Mouse (Mus musculus): ENCODE results near the gene Kcnk15.

Kcnk15 gene

GRCm38 (mm10) chr2:163875484-163875883, 22.0 kb downstream of the Kcnk15 start:
- DNase-seq (ENCODE audit: low spot score in 2 of 2), result peak; percentile 32 to 50

- peak; percentile 46 to 58 for DNase-seq (ENCODE audit: low spot score in 2 of 2)
These were observed 23.5 kb downstream of the Kcnk15 start for GRCm38 (mm10) chr2:163876830-163877498.

- DNase-seq (ENCODE audit: low spot score in 2 of 2), result no peak
These were observed 27.4 kb downstream of the Kcnk15 start for GRCm38 (mm10) chr2:163880891-163881290.

- DNase-seq (ENCODE audit: low spot score in 2 of 2), result peak in 1 of 2 experiments; percentile 58
These were observed 29.6 kb downstream of the Kcnk15 start for GRCm38 (mm10) chr2:163882859-163883652.

GRCm38 (mm10) chr2:163889411-163889810, 36.0 kb downstream of the Kcnk15 start:
- DNase-seq (ENCODE audit: low spot score in 2 of 2), result no peak

- DNase-seq (ENCODE audit: low spot score in 2 of 2), result no peak
These were observed 37.1 kb downstream of the Kcnk15 start for GRCm38 (mm10) chr2:163890586-163890985.

- no peak for DNase-seq (ENCODE audit: low spot score in 2 of 2)
These were observed 37.8 kb downstream of the Kcnk15 start for GRCm38 (mm10) chr2:163891271-163891670.

GRCm38 (mm10) chr2:163893446-163894370, 40.3 kb downstream of the Kcnk15 start:
- DNase-seq (ENCODE audit: low spot score in 2 of 2), result no peak

- DNase-seq (ENCODE audit: low spot score in 2 of 2), result no peak
These were observed 41.7 kb downstream of the Kcnk15 start for GRCm38 (mm10) chr2:163895156-163895555.

GRCm38 (mm10) chr2:163897026-163897425, 43.6 kb downstream of the Kcnk15 start:
- DNase-seq (ENCODE audit: low spot score in 2 of 2), result no peak

- no peak for DNase-seq (ENCODE audit: low spot score in 2 of 2)
These were observed 44.6 kb downstream of the Kcnk15 start for GRCm38 (mm10) chr2:163897988-163898535.

GRCm38 (mm10) chr2:163899910-163900411, 46.5 kb downstream of the Kcnk15 start:
- no peak for DNase-seq (ENCODE audit: low spot score in 2 of 2)

GRCm38 (mm10) chr2:163901043-163901442, 47.6 kb downstream of the Kcnk15 start:
- DNase-seq (ENCODE audit: low spot score in 2 of 2), result no peak

- DNase-seq (ENCODE audit: low spot score in 2 of 2), result no peak
These were observed 49.0 kb downstream of the Kcnk15 start for GRCm38 (mm10) chr2:163902448-163902847.

- DNase-seq (ENCODE audit: low spot score in 2 of 2), result no peak
These were observed 50.0 kb downstream of the Kcnk15 start for GRCm38 (mm10) chr2:163903461-163903860.

GRCm38 (mm10) chr2:163904323-163904722, 50.9 kb downstream of the Kcnk15 start:
- no peak for DNase-seq (ENCODE audit: low spot score in 2 of 2)

GRCm38 (mm10) chr2:163907131-163907530, 53.7 kb downstream of the Kcnk15 start:
- no peak for DNase-seq (ENCODE audit: low spot score in 2 of 2)

Measured in frontal cortex, postnatal 36 days (tissue).